Mouse (Mus musculus) stomach, postnatal 0 days (tissue): ENCODE results near the gene Vrtn. TPM values are rescaled to one million over a fixed set of nuclear protein-coding genes. Genes with fewer than 3 reads are reported as not detected.

ENCODE experiments used
- ATAC-seq: fragments of 200-750 bp; cut with Nextera tagmentation; 2 replicates; pipeline ENCODE4 v1.8.0; 2017; ENCODE audit not compliant: low FRiP score, low TSS enrichment
- DNase-seq: peaks from one replicate; pipeline ENCODE4 v3.0.0-alpha.2; 2016; ENCODE audit warnings: low spot score
- H3K27ac ChIP-seq: fragments of 300-500 bp; sonication (generic); replicated peaks from 2 replicates; pipeline ENCODE4 v1.5.1; 2014; ENCODE audit warnings: mild to moderate bottlenecking, control low read depth
- H3K27me3 ChIP-seq: fragments of 300-500 bp; sonication (generic); 2 replicates; pipeline ENCODE4 v1.6.1; 2014; ENCODE audit warnings: low read length; ENCODE audit not compliant: control insufficient read depth, insufficient read depth
- H3K36me3 ChIP-seq: fragments of 300-500 bp; sonication (generic); 2 replicates; pipeline ENCODE4 v1.6.1; 2014; ENCODE audit warnings: low read length, mixed read lengths; ENCODE audit not compliant: control insufficient read depth, insufficient read depth
- H3K4me1 ChIP-seq: fragments of 300-500 bp; sonication (generic); replicated peaks from 2 replicates; pipeline ENCODE4 v1.6.1; 2014; ENCODE audit warnings: antibody characterized with exemption; ENCODE audit not compliant: control insufficient read depth, insufficient read depth
- H3K4me2 ChIP-seq: fragments of 300-500 bp; sonication (generic); replicated peaks from 2 replicates; pipeline ENCODE4 v1.6.1; 2014; ENCODE audit warnings: low read depth, mild to moderate bottlenecking, control low read depth, moderate library complexity
- H3K4me3 ChIP-seq: fragments of 300-500 bp; sonication (generic); 2 replicates; pipeline ENCODE4 v1.5.1; 2014; ENCODE audit warnings: low read depth, low read length, control low read depth
- H3K9ac ChIP-seq: fragments of 300-500 bp; sonication (generic); 2 replicates; pipeline ENCODE4 v1.6.1; 2014; ENCODE audit warnings: mild to moderate bottlenecking, low read length, control low read depth, mixed read lengths
- H3K9me3 ChIP-seq: fragments of 300-500 bp; sonication (generic); 2 replicates; pipeline ENCODE4 v1.6.1; 2016; ENCODE audit warnings: low read length; ENCODE audit not compliant: control insufficient read depth
- CTCF ChIP-seq: IDR thresholded peaks from 2 replicates; pipeline ENCODE4 v1.5.1; 2016; ENCODE audit warnings: antibody characterized with exemption, low read depth, mild to moderate bottlenecking, moderate library complexity
- EP300 ChIP-seq: optimal IDR thresholded peaks from 2 replicates; pipeline ENCODE3; 2016; ENCODE audit warnings: antibody characterized with exemption
- WGBS: fragments of 180-500 bp; shearing (Covaris S2); extraction: QIAGEN DNeasy Blood & Tissue Kit; methylation state at CpG from one replicate; pipeline ENCODE4 v1.1.7; 2014; 5-methylcytosine and 5-hydroxymethylcytosine counted together
- polyA plus RNA-seq: library from polyadenylated mRNA; unstranded; fragments of >200 nt; fragmentation: Nextera tagmentation; extraction: Ambion mirVana; gene quantifications from 2 replicates; pipeline ENCODE4 v1.2.1, GENCODE M21; 2015

The Vrtn gene
- polyA plus RNA-seq, 1 experiment from 2014 or later: not detected

- 82% methylated on average over 11 of the region's 11 CpGs for WGBS
- Histone ChIP-seq H3K4me2 (no peak overlapping the region), H3K27ac (no peak overlapping the region), H3K4me3 (no peak overlapping the region), H3K4me1 (no peaks in the 10 kb centered on the region), H3K9ac (no peak overlapping the region), H3K36me3 (no peaks in the 10 kb centered on the region), H3K27me3 (no peaks in the 10 kb centered on the region), H3K9me3 (no peaks in the 10 kb centered on the region)
- no peak for ATAC-seq
- DNase-seq: no peak
- no peak for TF ChIP-seq CTCF
- no peak for TF ChIP-seq EP300
Observed at GRCm38 (mm10) chr12:84614001-84614400, 26.8 kb upstream of the Vrtn start.

- peak; percentile 52 for DNase-seq
- no peak for TF ChIP-seq EP300
- no peak for ATAC-seq
Observed at GRCm38 (mm10) chr12:84614524-84614923, 26.3 kb upstream of the Vrtn start.

GRCm38 (mm10) chr12:84616977-84617630, 23.7 kb upstream of the Vrtn start, which contains the start of gene Abcd4:
TSS of gene Abcd4 (minus strand) at chr12:84617413.
- H3K27ac ChIP-seq: peak within 1 kb of the TSS; percentile 20; the same call in 1 of the 2 replicates
- H3K4me2 ChIP-seq: peak within 1 kb of the TSS; percentile 83
- no peaks in the 10 kb centered on the region for H3K27me3 ChIP-seq
- peak within 1 kb of the TSS; percentile 88 for H3K9ac ChIP-seq
- H3K4me1 ChIP-seq: no peaks in the 10 kb centered on the region
- peak; percentile 96 for DNase-seq
- no peaks in the 10 kb centered on the region for H3K36me3 ChIP-seq
- WGBS: under 1% methylated on average over 34 of the region's 34 CpGs
- ATAC-seq: peak; percentile 99
- H3K4me3 ChIP-seq: peak within 1 kb of the TSS; percentile 82
- peak; percentile 70 for TF ChIP-seq CTCF
- TF ChIP-seq EP300: peak; percentile 15
- no peaks in the 10 kb centered on the region for H3K9me3 ChIP-seq

More at GRCm38 (mm10) chr12:84614524-84614923, 26.3 kb upstream of the Vrtn start:
- H3K4me1 ChIP-seq: no peaks in the 10 kb centered on the region
- no peaks in the 10 kb centered on the region for H3K36me3 ChIP-seq
- H3K27me3 ChIP-seq: no peaks in the 10 kb centered on the region
- H3K9ac ChIP-seq: no peak overlapping the region
- 51% methylated on average over 7 of the region's 7 CpGs for WGBS
- H3K4me2 ChIP-seq: no peak overlapping the region
- H3K4me3 ChIP-seq: no peak overlapping the region
- H3K27ac ChIP-seq: peak overlapping the region; percentile 70
- no peaks in the 10 kb centered on the region for H3K9me3 ChIP-seq

GRCm38 (mm10) chr12:84617663-84618062, 23.2 kb upstream of the Vrtn start:
- DNase-seq (peak; percentile 30), ATAC-seq (peak; percentile 42)
- H3K27me3 ChIP-seq: no peaks in the 10 kb centered on the region
- TF ChIP-seq CTCF (peak; percentile 42), EP300 (no peak)
- H3K9me3 ChIP-seq: no peaks in the 10 kb centered on the region
- 5% methylated on average over 10 of the region's 10 CpGs for WGBS
- H3K27ac ChIP-seq: no peak overlapping the region
- H3K4me3 ChIP-seq: peak overlapping the region; percentile 82
- H3K4me2 ChIP-seq: peak overlapping the region; percentile 83
- H3K9ac ChIP-seq: peak overlapping the region; percentile 52
- H3K36me3 ChIP-seq: no peaks in the 10 kb centered on the region
- no peaks in the 10 kb centered on the region for H3K4me1 ChIP-seq

- Histone ChIP-seq H3K4me3 (no peak overlapping the region), H3K9me3 (no peaks in the 10 kb centered on the region), H3K4me1 (no peaks in the 10 kb centered on the region), H3K36me3 (no peaks in the 10 kb centered on the region), H3K27me3 (no peaks in the 10 kb centered on the region), H3K27ac (no peak overlapping the region), H3K9ac (no peak overlapping the region), H3K4me2 (no peak overlapping the region)
- DNase-seq (no peak), ATAC-seq (no peak)
- no peak for TF ChIP-seq EP300
- peak; percentile 55 for TF ChIP-seq CTCF
Observed at GRCm38 (mm10) chr12:84620975-84621374, 19.8 kb upstream of the Vrtn start.

- Histone ChIP-seq H3K27me3 (no peaks in the 10 kb centered on the region), H3K27ac (no peak overlapping the region), H3K4me2 (no peak overlapping the region), H3K9ac (no peak overlapping the region), H3K4me1 (no peaks in the 10 kb centered on the region), H3K36me3 (no peaks in the 10 kb centered on the region), H3K9me3 (no peaks in the 10 kb centered on the region), H3K4me3 (no peak overlapping the region)
- ATAC-seq: no peak
- TF ChIP-seq CTCF (no peak), EP300 (no peak)
- 25% methylated on average over 8 of the region's 8 CpGs for WGBS
- no peak for DNase-seq
Observed at GRCm38 (mm10) chr12:84624601-84625000, 16.2 kb upstream of the Vrtn start.
